Mouse (Mus musculus): ENCODE data around the gene Olfr655. TPM values are rescaled to one million over a fixed set of nuclear protein-coding genes. Genes with fewer than 3 reads are reported as not detected.

Gene Olfr655
- not detected in 2 replicates for total RNA-seq (2012; rRNA removed)
- polyA plus RNA-seq (2012; ENCODE audit: insufficient read depth in 1 of 2, insufficient read length in 2 of 2, low read depth in 1 of 2, low replicate concordance in 2 of 2, missing spikeins in 1 of 2), result 1 to 10 TPM in 1 of 2 experiments, not detected in 1; 1.3 TPM

DNA sequence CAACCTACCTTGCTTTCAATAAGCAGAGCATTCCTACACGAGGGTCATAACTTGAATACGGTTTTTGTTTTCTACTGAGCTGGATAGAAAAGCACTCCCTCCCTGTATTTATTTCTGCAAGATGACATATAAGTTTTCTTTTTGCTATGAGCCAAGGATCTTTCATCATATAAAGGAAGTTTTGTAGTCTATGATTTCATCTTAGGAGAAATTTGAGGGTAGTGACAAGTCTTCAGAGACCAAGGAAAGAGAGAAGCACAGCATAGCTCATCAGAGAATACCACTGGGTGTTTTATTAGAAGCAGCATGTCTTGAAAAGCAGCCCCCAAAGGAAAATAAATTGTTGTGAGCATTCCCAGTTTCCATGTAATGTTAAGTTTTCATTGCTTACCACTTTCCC, at the start of gene Olfr655:
Gene Olfr655 (minus strand): TSS at position 101 of the 400 bp plus-strand sequence.
- Histone ChIP-seq H3K4me3 (ENCODE audit: control insufficient read depth in 1 of 2, insufficient read depth in 1 of 2, low read depth in 2 of 2, low read length in 2 of 2) (no peak within 1 kb of the TSS), H3K4me1 (ENCODE audit: control insufficient read depth in 1 of 2, insufficient read depth in 2 of 2, low read length in 2 of 2) (no peaks in the 10 kb centered on the region), H3K79me2 (ENCODE audit: control insufficient read depth, insufficient read depth, low read length, poor library complexity) (no peaks in the 10 kb centered on the region), H3K9ac (ENCODE audit: control insufficient read depth, low read depth, low read length, poor library complexity, severe bottlenecking) (no peak within 1 kb of the TSS), H3K27me3 (ENCODE audit: control insufficient read depth in 1 of 2, insufficient read depth in 2 of 2, low read length in 2 of 2) (no peaks in the 10 kb centered on the region), H3K9me3 (replicated peaks; ENCODE audit: insufficient read depth, low read length) (no peaks in the 10 kb centered on the region), H3K36me3 (ENCODE audit: control insufficient read depth in 1 of 2, insufficient read depth in 2 of 2, low read length in 2 of 2) (no peaks in the 10 kb centered on the region), H3K27ac (ENCODE audit: control insufficient read depth, low read depth, low read length) (no peak within 1 kb of the TSS)
- no peak for DNase-seq (ENCODE audit: low read depth, low spot score)
- no peak for TF ChIP-seq ZNF384 (IDR thresholded peaks at IDR 0.05; ENCODE audit: low read depth, low read length)
- no peak for TF ChIP-seq BHLHE40 (IDR thresholded peaks at IDR 0.05; ENCODE audit: borderline replicate concordance, low read depth, low read length)
- no peak for TF ChIP-seq CTCF (IDR thresholded peaks at IDR 0.05 in 2 of 3, conservative IDR thresholded peaks at IDR 0.05 in 1 of 3; ENCODE audit: control insufficient read depth in 1 of 3, insufficient read depth in 1 of 3, low read depth in 2 of 3, low read length in 3 of 3, poor library complexity in 1 of 3, severe bottlenecking in 1 of 3)
- no peak for TF ChIP-seq HCFC1 (IDR thresholded peaks at IDR 0.05; ENCODE audit: low read depth, low read length)
- no peak for TF ChIP-seq POLR2AphosphoS5 (IDR thresholded peaks at IDR 0.05; ENCODE audit: borderline replicate concordance, low read depth, low read length)
- no peak for TF ChIP-seq NELFE (IDR thresholded peaks at IDR 0.05; ENCODE audit: low read depth, low read length)
- TF ChIP-seq MEF2A (IDR thresholded peaks at IDR 0.05; ENCODE audit: extremely low read depth, insufficient replicate concordance, low read depth, low read length, poor library complexity, severe bottlenecking), result no peak
- no peak for TF ChIP-seq TAL1 (IDR thresholded peaks at IDR 0.05; ENCODE audit: low read length)
- no peak for TF ChIP-seq E2F4 (IDR thresholded peaks at IDR 0.05; ENCODE audit: borderline replicate concordance, low read depth, low read length)
- no peak for TF ChIP-seq ELF1 (IDR thresholded peaks at IDR 0.05; ENCODE audit: low read depth, low read length)

DNA sequence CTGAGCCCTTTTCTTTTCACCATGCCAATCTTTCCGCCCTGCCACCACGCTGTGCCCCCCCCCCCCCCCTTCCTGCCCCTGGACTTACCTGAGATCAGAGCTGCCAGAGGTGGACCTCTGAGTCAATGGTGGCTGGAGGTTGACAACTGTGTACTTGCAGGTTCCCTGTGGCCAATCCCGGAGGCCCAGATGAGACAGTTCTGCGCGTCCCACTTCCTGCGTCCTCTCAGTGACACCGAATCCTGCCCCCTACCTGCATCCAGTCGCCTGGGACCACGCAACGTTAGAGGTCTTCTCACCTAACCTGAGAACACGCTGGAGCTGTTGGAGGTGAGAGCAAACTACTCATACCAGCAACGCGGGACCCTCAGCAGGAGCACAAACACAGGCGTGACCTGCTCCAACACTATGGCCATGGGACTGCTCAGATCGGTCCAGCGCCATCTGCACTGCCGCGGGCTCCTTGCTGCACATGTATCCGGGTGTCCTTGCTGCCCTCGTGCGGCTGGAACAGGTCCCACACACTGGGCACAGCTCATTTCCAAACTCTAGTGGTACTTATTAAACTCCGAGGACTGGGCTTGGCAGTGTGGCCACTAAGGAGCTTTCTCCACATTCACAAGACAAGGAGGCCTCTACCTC, 45.4 kb upstream of the Olfr655 start, which contains the start of gene Olfr658:
Gene Olfr658 (minus strand): TSS at position 465 of the 642 bp plus-strand sequence.
- no peaks in the 10 kb centered on the region for H3K79me2 ChIP-seq (ENCODE audit: control insufficient read depth, insufficient read depth, low read length, poor library complexity)
- TF ChIP-seq MEF2A (IDR thresholded peaks at IDR 0.05; ENCODE audit: extremely low read depth, insufficient replicate concordance, low read depth, low read length, poor library complexity, severe bottlenecking), result no peak
- TF ChIP-seq CHD1 (IDR thresholded peaks at IDR 0.05; ENCODE audit: low read depth, low read length), result no peak
- TF ChIP-seq JUND (IDR thresholded peaks at IDR 0.05; ENCODE audit: low read depth, low read length), result no peak
- TF ChIP-seq NRF1 (IDR thresholded peaks at IDR 0.05; ENCODE audit: insufficient read depth, low read depth, low read length, poor library complexity, severe bottlenecking), result no peak
- no peak for TF ChIP-seq ZNF384 (IDR thresholded peaks at IDR 0.05; ENCODE audit: low read depth, low read length)
- no peak for TF ChIP-seq CTCF (IDR thresholded peaks at IDR 0.05 in 2 of 3, conservative IDR thresholded peaks at IDR 0.05 in 1 of 3; ENCODE audit: control insufficient read depth in 1 of 3, insufficient read depth in 1 of 3, low read depth in 2 of 3, low read length in 3 of 3, poor library complexity in 1 of 3, severe bottlenecking in 1 of 3)
- TF ChIP-seq ZMIZ1 (IDR thresholded peaks at IDR 0.05; ENCODE audit: low read depth, low read length), result no peak
- TF ChIP-seq TCF12 (IDR thresholded peaks at IDR 0.05; ENCODE audit: low read depth, low read length), result no peak
- TF ChIP-seq USF1 (IDR thresholded peaks at IDR 0.05; ENCODE audit: low read depth, low read length), result no peak
- no peak for TF ChIP-seq CHD2 (IDR thresholded peaks at IDR 0.05; ENCODE audit: low read length)
- no peak for TF ChIP-seq HCFC1 (IDR thresholded peaks at IDR 0.05; ENCODE audit: low read depth, low read length)
- TF ChIP-seq SMC3 (IDR thresholded peaks at IDR 0.05; ENCODE audit: low read depth, low read length), result no peak
- no peaks in the 10 kb centered on the region for H3K9me3 ChIP-seq (replicated peaks; ENCODE audit: insufficient read depth, low read length)
- no peak within 1 kb of the TSS for H3K9ac ChIP-seq (ENCODE audit: control insufficient read depth, low read depth, low read length, poor library complexity, severe bottlenecking)
- no peak for DNase-seq (ENCODE audit: low read depth, low spot score)
- H3K27me3 ChIP-seq (ENCODE audit: control insufficient read depth in 1 of 2, insufficient read depth in 2 of 2, low read length in 2 of 2), result no peaks in the 10 kb centered on the region
- H3K4me1 ChIP-seq (ENCODE audit: control insufficient read depth in 1 of 2, insufficient read depth in 2 of 2, low read length in 2 of 2), result no peaks in the 10 kb centered on the region
- no peaks in the 10 kb centered on the region for H3K36me3 ChIP-seq (ENCODE audit: control insufficient read depth in 1 of 2, insufficient read depth in 2 of 2, low read length in 2 of 2)
- H3K4me3 ChIP-seq (ENCODE audit: control insufficient read depth in 1 of 2, insufficient read depth in 1 of 2, low read depth in 2 of 2, low read length in 2 of 2), result no peak within 1 kb of the TSS
- no peak within 1 kb of the TSS for H3K27ac ChIP-seq (ENCODE audit: control insufficient read depth, low read depth, low read length)

All from MEL (cell line).